Mouse (Mus musculus) myocyte (in vitro differentiated cells): Measurements from ENCODE around the gene Actl11.

Experiments used
- MYOG ChIP-seq, 3 experiments: IDR thresholded peaks; one replicate each; pipeline ENCODE4 v1.6.1; 2011; ENCODE audit warnings: control low read depth in 2 of 3, low read depth in 2 of 3, mild to moderate bottlenecking in 2 of 3; ENCODE audit not compliant: insufficient read length in 2 of 3, control insufficient read depth in 1 of 3, insufficient read depth in 1 of 3
- POLR2A ChIP-seq: IDR thresholded peaks from one replicate; pipeline ENCODE4 v1.6.1; 2011; ENCODE audit warnings: low read depth, mild to moderate bottlenecking, control low read depth, moderate library complexity; ENCODE audit not compliant: insufficient read length
- POLR2AphosphoS2 ChIP-seq: IDR thresholded peaks from one replicate; pipeline ENCODE4 v1.6.1; 2011; ENCODE audit warnings: low read depth, control low read depth; ENCODE audit not compliant: insufficient read length

GRCm38 (mm10) chr9:107971690-107972541, 43.6 kb downstream of the Actl11 start:
- TF ChIP-seq POLR2AphosphoS2 (no peak), POLR2A (no peak), MYOG (IDR thresholded peaks at IDR 0.05; ENCODE audit: control insufficient read depth in 1 of 3, insufficient read depth in 1 of 3, insufficient read length in 2 of 3, low read depth in 2 of 3) (no peak)
